Mouse (Mus musculus) gastrocnemius, adult 8-10 months (tissue): Measurements from ENCODE around the gene Gatc. TPM values are rescaled to one million over a fixed set of nuclear protein-coding genes. Genes with fewer than 3 reads are reported as not detected.
"Not testable (repeated sequence)": the region's sequence is repeated elsewhere in the genome, so short reads cannot be mapped to it uniquely, and the experiment has no call there.

Experiments used
- DNase-seq, 2 experiments: peaks; one replicate each; pipeline ENCODE4 v3.0.0; 2022; ENCODE audit warnings: low spot score in 2 of 2
- total RNA-seq, 4 experiments: library from RNA; stranded (reverse); gene quantifications; 2 replicates each; pipeline ENCODE4 v1.2.4; 2022

Gene Gatc
- 10 to 100 TPM; 22.8 to 25.6 (median 24.4) TPM for total RNA-seq

DNA sequence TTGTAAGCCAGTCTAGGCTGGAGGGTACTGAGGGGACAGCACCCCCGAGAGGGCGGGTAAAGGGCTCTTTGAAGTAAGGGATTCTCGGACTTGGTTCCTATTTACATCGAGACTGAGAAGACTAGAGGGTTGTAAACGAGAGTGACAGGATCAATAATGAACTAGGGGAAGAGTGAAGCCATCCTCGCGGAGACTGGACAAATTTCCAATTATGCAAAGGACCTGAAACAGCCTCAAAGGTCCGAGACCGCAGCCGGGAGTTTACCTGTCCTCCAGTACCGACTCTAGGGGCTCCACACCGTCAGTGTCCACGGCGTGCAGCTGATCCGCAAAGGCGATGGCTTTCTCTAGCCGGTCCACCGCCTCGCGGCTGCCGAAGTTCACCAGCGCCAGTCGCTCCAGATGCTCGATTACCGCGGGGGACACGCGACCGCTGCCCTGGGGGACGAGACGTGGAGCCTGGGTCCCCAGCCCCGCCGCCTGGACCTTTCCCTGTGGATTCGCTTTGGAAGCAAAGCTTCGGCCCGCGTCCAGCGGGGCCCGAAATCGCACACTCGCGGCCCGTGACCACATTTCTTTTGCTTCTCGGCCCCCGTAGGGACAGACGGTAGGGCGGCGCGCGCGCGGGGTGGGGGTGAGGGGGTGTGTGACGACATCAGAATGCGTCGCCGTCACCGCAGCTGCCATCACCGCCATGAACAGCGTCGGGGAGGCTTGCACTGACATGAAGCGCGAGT, at the start of gene Gatc, which contains the start of gene Triap1:
Gatc (minus strand) TSS at position 602 of the 737 bp plus-strand sequence.
Triap1 (plus strand) TSS at position 649 of the 737 bp plus-strand sequence.
- DNase-seq: peak; percentile 72 to 78

DNA sequence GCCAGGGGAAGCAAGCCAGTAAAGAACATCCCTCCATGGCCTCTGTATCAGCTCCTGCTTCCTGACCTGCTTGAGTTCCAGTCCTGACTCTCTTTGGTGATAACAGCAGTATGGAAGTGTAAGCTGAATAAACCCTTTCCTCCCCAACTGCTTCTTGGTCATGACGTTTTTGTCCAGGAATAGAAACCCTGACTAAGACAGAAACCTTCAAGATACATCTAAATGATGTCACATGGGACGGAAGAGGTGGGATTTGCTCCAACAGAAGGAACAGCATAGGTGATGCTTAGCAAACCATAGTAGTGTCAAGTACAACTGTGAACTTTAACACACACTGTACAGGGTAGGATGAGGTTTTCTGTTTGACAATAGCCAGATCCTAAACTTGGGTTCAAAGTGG, 37.9 kb upstream of the Gatc start:
- not testable (repeated sequence) for DNase-seq

DNA sequence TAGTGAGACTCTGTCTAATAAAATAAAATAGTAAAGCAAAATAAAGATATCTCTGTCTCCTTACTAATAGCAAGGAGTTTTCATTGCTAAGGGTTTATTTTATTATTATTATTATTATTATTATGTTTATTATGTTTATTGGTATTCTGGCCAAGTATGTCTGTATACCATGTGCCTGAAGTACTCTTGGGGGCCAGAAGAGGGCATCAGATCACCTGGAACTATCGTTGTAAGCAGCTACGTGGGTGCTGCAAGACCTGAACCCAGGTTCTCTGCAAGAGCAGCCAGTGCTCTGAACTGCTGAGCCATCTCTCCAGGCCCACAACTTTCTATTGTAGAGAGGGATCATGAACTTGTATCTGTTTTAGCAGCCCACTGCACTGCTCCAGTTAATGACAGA, 34.5 kb upstream of the Gatc start:
- DNase-seq: no peak

DNA sequence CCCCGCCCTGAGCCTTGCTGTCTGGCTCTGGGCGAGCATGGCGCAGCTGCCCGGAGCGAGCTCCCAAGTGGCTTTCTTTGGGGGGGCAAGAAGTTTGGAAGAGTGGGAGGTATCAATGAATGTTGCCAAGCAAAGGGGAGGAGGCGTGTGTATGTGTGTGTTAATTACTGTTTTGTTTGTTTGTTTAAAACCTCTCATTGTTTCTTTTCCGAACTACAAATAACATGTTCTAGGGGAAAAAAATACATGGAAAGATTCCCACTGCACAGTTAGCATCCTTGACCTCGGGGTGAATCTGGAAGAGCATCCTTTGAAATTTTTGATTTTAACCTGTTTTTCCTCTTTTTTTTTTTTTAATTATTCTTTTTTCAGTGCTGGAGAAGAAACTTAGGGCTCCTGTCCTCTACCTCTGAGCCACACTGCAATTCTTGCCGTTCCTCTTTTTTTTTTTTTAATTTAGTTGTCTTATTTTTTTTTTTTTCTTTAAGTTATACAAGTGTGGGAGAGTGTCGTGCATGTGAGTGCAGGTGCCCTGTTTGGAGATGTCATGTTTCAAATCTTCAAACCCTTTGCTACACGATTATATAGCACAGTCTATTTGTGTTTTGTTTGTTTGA, 33.3 kb upstream of the Gatc start:
- no peak for DNase-seq

DNA sequence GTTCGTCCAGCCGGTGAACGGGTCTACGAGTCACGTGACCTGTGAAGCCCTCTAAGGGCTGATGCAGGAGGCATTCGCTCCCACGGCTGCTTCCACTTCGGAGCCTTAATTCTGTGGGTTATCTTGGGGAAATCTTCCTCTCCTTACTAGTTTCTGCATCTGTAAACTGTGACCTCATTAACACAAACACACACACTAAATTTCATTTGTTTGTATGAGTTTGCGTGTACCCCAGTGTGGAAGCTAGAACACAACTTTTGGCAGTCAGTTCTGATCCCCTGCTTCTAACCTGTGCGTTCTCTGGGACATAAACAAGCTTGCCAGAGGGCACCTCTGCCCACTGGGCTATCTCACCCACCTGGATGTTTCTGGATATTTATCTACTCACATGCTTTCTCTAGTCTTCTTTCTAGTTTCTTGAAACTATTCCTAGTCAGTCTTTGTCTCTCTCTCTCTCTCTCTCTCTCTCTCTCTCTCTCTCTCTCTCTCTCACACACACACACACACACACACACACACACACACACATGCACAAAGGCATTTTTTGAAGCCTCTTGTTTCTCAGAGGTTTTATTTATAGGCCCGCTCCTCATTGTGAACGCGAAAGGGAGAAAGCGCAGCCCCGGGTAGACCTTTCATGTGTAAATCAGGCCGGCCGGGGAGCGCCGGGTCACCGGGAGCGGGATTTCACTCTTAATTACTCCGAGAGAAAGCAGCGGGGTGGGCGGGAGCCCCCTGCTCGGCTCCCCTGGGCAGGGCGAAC, 32.6 kb upstream of the Gatc start:
- no peak for DNase-seq

DNA sequence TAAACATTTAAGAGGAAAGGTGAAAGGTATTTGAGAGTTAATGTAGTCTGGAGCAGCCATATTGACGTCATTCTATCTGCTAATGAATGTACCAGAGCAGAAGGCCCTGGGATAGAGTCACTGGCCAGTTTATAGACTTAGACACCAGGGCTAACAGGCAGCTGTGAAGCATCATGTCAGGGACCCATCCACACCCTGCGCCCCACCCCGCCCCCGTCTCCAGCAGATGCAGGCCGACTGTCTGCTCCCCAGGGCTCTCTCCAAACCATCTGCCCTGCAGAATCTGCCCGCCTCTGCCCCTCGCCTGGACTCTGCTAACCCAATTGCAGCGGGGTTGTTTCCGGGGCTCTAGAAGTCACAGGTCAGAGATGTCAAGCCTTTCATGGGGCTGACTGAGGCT, 30.8 kb upstream of the Gatc start:
- no peak for DNase-seq

DNA sequence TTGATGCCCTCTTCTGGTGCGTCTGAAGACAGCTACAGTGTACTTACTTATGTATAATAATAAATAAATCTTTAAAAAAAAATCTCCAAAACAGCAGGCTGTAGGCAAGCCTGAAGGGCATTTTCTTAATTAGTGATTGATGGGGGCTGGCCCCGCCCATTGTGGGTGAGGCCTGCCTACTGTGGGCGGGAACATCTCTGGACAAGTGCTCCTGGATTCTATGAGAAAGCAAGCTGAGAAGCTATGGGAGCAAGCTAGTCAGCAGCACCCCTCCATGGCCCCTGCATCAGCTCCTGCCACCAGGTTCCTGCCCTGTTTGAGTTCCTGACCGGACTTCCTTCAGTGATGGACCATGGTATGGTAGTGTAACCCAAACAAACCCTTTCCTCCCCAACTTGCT, 23.8 kb upstream of the Gatc start:
- no peak for DNase-seq

DNA sequence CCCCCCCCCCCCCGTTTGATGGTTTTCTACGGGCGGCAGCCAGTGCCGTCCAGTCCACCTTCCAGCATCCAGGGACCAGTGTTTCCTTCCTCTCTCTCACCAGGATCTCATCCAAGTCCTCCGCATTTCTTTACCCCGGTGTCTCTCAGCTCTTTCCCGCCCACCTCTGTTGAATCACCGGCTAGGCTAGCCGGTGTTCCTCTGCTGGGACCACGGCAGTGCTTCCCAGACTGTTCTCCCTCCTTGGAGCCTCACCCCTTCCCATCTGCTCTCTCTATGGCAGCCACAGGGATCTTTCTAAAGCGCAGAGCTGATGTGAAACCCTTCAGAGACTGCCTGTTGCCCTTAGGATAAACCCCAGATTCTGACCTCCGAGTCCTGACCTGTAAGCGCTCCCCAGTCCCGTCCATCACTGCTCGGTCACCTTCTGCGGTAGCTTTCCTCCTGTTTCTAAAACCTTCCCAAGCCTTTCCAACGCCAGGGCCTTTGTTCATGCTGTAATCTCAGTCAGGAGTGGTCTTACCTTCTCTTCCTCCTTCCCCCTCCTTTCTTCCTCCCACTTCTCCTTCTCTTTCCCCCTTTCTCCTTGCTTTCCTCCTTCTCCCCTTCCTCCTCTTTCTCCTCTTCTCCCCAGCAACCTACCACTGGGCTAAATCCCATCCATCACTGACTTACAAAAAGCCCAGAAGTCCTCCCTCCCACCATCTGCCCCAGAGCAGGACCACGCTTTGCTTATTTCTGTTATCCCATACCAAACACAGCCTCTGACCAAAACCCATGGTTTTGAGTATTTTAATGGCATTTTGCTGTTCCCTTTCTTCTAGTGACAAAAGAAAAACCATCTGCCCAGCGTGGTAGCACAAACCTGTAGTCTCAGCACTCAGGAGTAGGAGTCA, 22.1 kb upstream of the Gatc start:
- DNase-seq: no peak

DNA sequence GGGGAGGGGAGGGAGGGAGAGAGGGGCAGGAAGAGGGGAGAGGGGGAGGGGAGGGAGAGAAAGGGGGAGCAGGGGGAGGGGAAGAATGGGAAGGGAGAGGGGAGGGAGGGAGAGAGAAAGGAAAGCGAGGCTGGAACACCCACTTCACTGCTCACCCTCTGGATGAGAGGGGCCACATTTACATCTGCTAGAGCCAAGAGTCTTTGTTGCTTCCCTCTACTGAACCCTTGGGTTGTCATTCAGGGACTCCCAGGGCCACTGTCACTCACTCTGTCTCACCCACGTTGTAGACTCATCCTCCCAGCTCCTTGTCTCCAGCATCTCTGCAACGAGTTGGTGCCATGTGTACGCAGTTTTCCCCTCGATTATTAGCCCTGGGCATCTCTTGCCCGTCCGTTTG, 21.2 kb upstream of the Gatc start:
- DNase-seq: no peak

DNA sequence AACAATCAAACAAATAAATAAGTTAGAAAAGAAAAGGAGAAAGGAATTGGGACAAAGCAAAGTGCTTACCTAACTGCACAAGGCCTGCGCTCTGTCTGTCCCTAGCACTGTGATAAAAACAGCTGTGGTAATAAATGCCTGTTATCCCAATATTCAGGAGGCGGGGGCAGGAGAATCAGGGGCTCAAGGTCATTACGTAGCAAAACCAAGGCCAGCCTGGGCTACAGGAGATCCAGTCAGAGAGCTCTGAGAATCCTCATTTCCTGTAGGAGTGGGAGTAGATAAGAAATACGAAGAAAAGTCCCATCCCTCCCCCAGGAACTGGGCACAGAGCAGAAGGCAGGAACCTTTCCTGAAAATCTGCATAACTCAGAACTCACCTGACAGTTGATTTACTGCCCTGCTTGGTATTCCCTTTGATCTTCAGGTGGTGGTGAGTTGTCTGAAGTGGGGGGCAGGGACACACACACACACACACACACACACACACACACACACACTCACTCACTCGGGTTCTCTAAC, 18.9 kb upstream of the Gatc start:
- DNase-seq: no peak

DNA sequence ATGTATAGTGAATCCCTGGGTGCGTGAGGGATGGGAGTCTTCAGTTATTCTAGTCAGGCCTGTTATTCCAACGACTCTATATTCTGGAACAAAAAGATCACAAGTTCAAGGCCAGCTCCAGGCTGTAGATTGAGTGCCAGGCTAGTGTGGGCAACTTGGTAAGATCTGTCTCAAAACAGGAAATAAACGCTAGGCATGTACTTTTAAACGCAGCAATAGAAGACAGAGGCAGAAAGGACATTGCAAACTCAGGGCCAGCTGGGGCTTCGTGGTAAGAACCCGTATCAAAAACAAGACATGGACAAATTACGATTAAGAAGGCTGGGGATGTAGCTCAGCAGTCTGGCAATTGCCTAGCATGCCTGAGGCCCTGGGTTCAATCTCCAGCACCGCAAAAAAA, 18.5 kb upstream of the Gatc start:
- DNase-seq: no peak

DNA sequence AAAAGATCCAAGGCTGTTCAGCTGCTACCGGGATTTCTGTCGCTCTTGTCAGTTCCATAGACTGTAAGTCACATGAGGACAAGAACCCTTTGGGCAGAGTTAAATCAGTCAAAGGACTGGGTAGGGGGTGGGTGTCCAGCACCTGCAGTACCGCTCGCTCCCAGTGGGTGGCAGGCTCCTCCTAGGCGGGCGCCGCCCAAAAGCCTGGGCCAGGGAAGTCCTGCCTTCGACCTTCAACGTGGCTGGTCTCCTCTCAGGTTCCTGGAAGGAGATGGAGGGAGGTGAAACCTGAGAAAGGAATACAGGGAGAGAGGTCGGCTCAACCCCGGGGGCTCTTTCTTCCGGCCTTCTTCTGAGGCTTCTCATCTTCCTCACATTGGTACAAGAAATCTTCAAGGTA, 17.9 kb upstream of the Gatc start:
- DNase-seq: peak; percentile 45 to 66

DNA sequence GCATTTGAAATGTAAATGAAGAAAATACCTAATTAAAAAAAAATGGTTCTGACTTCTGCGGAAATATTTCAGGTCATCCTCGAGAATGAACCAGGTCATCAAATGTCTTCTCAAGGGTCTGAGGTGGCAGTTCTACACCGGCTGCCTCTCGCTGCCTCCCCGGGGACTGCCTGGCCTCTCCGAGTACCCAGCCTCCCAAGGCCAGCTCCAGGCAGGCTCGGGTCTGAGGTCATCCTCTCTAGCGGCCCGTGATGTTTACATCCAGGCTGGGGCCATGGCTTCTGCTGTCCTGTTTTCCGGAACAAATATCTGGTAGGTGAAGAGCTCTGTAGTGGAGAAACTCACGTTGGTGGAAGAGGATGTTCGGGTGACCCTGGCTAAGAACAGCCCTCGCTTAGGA, 14.1 kb upstream of the Gatc start:
- no peak for DNase-seq

DNA sequence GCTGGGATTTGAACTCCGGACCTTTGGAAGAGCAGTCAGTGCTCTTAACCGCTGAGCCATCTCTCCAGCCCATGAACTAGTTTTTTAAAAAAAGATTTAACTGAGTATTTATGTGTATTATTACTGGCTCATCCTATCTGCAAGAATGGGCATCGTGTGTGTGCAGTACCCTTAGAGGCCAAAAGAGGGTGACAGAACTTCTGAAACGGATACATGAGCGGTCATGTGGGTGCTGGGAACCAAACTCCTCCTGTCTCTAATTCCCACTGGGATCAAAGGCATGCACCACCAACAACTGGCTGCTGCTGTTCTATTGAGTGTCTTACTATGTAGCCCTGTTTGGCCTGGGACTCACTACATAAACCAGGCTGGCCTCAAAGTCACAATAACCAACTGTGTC, 10.4 kb upstream of the Gatc start:
- no peak for DNase-seq

DNA sequence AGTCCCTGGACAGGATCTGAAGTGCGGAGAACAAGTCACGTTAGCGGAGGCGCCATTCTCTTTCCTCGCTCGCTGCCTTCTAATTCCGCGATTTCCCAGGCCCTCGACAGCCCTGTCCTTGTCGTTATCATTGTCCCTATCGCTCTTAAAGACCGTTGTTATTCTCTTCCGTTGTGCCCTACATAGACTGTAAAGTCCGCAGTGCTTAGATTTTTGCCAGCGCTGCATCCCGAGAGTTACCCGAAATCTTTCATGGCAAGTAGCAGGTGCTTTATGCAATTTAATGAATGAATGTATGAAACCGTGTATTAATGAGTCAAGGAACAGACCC, 8.2 kb upstream of the Gatc start:
- no peak for DNase-seq

DNA sequence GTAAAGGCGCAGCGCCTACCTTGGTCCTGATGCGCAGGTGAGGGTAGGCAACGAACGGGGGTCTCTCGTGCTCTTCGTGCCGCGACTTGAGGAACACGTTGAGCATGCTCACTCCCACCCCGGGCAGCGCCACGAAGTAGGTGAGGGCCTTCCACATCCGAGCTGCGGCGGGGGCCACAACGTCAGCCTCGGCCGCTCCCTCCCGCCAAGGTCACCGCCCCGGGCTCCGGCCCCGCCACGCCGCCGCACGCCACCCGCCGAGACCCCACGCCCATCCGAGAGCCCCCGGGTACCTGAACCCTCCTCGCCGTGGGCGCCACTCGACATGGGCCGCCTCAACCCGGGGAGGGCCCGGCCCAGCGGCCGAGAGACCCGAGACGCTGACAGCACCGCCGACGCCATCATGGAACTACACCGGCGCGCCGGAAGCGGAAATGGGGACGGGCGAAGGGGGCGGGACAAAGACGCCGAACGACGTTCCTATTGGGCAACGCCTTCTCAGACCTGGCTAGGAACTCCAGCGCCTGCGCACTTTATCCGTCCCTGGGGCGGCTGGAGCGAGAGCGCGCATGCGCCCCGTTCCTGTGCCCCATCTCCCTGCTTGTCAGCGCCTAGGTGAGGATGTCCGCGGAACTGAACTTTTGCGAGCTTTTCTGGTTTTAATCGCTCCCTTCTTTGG, 7.7 kb upstream of the Gatc start, which contains the start of gene Cox6a1:
Cox6a1 (minus strand) TSS at position 436 of the 679 bp plus-strand sequence.
- peak; percentile 96 to 98 for DNase-seq

DNA sequence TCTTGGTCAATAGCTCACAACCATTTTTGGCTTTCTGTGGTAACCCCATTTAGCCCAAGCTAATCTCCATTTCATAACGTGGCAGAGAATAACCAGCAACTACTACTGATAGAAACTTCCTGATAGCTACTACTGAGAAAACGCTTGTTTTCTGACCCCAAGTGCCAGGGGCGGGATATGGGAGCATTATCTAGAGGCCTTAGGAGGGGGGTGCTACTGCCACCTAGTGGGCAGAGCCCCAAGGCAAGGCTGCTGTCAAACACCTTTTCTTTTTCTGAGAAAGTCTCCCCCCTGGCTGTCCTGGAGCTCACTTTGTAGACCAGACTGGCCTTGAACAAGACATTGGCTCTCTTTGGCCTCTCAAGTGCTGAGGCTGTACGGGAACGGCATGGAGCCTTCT, 6.6 kb upstream of the Gatc start:
- peak; percentile 62 to 75 for DNase-seq

DNA sequence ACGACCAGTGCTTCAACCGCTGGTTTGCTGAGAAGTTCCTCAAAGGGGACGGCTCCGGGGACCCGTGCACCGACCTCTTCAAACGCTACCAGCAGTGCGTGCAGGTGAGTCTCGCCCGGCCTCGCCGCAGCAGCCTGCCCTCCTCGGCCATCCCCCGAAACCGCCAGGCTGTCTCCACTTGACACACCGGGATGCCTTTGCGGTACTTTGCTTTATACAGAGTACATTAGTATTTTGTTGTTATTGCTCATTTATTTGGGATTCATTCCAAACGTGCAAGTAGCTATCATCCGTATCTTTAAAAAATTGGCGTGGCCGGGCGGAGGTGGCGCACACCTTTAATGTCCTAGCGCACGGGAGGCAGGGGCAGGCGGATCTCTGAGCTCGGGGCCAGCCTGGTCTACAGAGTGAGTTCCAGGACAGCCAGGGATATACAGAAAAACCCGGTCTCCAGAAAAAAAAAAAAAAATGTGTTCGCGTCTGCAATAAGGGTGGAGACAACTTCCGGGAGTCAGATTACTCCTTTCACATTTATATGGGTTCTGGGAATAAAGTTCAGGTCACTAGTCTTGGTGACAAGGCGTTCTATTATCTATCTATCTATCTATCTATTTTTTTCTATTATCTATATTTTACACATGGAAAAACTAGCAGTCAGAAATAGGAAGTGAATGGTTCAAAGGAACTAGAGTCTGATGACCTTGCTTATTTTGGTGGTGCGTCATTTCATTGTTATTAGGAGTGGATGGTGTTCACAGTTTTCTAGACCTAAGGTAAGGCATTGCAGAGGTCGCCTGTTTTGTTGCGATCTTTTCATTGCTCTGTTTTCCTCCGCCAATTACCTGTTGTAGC, 562 bp upstream of the Gatc start:
- DNase-seq: no peak

DNA sequence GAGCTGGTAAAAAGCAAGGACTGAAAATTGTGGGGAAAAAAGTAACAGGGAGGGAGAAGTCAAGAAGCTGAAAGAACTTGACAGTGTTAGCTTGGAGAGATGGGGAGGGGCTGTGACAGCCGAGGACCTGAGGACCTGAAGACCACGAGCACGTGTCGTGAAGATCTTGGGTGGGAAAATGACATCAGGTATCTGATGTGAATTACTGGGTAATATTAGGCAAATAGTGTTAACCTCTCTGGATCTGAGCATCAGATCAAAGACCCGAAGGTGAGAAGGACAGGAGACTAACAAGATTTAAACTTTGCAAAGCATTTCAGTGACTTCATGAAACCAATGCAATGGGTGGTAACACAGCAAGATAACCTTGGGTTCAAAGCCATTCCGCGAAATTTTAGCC, 971 bp downstream of the Gatc start:
- DNase-seq: no peak

DNA sequence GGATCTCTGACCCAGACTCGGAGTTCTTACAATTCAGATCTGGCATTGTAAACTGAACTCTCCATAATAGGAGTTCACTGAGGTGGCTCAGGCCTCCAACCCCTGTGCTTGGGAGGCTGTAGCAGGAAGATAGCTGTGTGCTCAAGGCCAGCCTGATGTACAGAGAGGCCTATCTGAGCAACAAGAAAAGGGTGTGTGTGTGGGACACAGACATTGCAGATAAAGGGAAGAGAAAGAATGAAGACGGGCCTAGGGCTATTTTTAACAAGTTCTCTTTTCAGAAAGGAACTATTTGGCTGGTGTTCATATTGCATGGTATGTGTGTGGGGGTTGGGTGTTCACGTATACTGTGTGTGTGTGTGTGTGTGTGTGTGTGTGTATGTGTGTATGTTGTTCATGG, 7.4 kb downstream of the Gatc start:
- DNase-seq: no peak
